Mouse (Mus musculus): Measurements from ENCODE around the gene Scarf2. TPM values are rescaled to one million over a fixed set of nuclear protein-coding genes. Genes with fewer than 3 reads are reported as not detected.
A peak's percentile ranks its signal among the peaks of the same experiment; 100 is the strongest.

The Scarf2 gene
- polyA plus RNA-seq, 1 experiment from 2014 or later: 4.4 TPM

DNA sequence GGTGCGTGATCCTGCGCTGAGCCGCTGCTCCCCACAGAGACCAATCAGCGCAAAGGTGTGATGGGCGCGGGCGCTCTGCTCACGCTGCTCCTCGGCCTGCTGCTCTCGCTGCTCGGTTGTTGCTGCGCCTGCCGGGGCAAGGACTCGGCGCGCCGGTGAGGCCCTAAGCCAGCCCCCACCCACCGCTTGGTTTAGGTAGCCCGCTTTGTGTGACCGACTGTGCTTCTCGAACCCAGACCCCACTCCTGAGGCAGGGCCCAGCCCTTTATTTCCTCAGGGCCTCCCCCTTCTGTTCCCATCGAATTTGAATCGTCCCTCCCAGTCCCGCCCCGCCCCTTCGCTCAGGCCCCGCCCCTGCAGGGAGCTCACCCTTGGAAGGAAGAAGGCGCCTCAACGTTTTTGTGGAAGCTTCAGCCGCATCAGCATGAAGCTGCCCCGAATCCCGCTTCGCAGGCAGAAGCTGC lies 7.4 kb downstream of the Scarf2 start:
- WGBS: 11% methylated on average over 33 of the region's 33 CpGs
- peak; percentile 20 for ATAC-seq

DNA sequence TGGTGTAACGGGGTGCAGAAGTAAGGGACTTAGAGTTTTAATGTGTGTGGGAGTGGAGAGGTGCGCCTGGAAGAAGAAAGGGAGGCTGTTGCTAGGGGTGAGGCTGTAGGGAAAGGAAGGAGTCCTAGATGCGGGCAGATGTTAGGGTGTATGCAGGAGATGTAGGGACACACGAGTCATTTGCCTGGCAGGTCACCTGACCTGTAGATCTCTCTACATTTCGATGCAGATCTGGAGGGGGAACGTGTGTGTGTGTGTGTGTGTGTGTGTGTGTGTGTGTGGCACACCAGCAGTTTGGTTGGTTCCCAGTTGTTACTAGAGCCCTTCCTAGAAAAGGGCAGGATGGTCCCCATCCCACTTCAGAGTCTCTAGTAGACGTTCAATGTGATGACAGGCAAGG lies 7.9 kb downstream of the Scarf2 start:
- no peak for ATAC-seq
- Histone ChIP-seq H3K27ac (ENCODE audit: low read length) (no peak overlapping the region), H3K36me3 (ENCODE audit: control insufficient read depth, insufficient read depth, low read length) (peaks cover 6% of the 10 kb centered on the region; the same call in 1 of the 2 replicates), H3K4me2 (ENCODE audit: low read depth, low read length) (peak overlapping the region; percentile 65), H3K4me3 (ENCODE audit: low read length) (peak overlapping the region; percentile 40; the same call in 1 of the 2 replicates), H3K27me3 (replicated peaks; ENCODE audit: control insufficient read depth, insufficient read depth, low read length) (peaks cover 47% of the 10 kb centered on the region), H3K9ac (ENCODE audit: low read depth, low read length) (no peak overlapping the region), H3K9me3 (ENCODE audit: control insufficient read depth, low read length) (no peaks in the 10 kb centered on the region), H3K4me1 (ENCODE audit: control insufficient read depth, insufficient read depth, low read length) (peaks cover 70% of the 10 kb centered on the region)
- WGBS: 42% methylated on average over 7 of the region's 7 CpGs

More for the DNA sequence above, 7.4 kb downstream of the Scarf2 start:
- H3K9ac ChIP-seq (ENCODE audit: low read depth, low read length): peak overlapping the region; percentile 27; the same call in 1 of the 2 replicates
- H3K27me3 ChIP-seq (replicated peaks; ENCODE audit: control insufficient read depth, insufficient read depth, low read length): peaks cover 51% of the 10 kb centered on the region
- no peak overlapping the region for H3K27ac ChIP-seq (ENCODE audit: low read length)
- H3K4me1 ChIP-seq (ENCODE audit: control insufficient read depth, insufficient read depth, low read length): peaks cover 75% of the 10 kb centered on the region
- H3K9me3 ChIP-seq (ENCODE audit: control insufficient read depth, low read length): no peaks in the 10 kb centered on the region
- peaks cover 6% of the 10 kb centered on the region; the same call in 1 of the 2 replicates for H3K36me3 ChIP-seq (ENCODE audit: control insufficient read depth, insufficient read depth, low read length)
- H3K4me3 ChIP-seq (ENCODE audit: low read length): peak overlapping the region; percentile 40
- peak overlapping the region; percentile 65 for H3K4me2 ChIP-seq (ENCODE audit: low read depth, low read length)

DNA sequence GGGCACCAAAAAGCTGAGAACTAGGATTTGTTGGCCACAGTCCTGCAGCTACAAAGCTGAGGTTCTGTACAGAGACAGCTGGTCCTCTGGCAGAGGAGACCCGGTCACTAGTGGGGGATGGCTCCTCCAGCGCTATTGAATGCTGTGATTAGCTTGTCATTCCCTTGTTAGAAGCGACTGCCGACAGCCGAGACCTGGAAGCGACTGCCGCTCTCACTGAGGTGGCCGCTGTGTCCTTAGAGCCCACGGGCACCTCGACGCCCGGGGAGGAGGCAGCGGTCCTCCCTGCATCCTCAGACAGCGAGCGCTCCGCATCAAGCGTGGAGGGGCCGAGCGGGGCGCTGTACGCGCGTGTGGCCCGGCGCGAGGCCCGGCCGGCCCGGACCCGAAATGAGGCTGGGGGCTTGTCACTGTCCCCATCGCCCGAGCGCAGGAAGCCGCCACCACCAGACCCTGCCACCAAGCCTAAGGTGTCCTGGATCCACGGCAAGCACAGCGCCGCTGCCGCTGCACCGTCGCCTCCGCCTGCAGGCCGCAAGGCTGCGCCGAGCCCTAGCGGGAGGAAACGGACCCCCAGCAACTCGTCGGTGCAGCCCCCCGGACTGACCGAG lies 9.6 kb downstream of the Scarf2 start:
- Histone ChIP-seq H3K27me3 (replicated peaks; ENCODE audit: control insufficient read depth, insufficient read depth, low read length) (peaks cover 43% of the 10 kb centered on the region), H3K9me3 (ENCODE audit: control insufficient read depth, low read length) (no peaks in the 10 kb centered on the region), H3K4me1 (ENCODE audit: control insufficient read depth, insufficient read depth, low read length) (peaks cover 61% of the 10 kb centered on the region)

DNA sequence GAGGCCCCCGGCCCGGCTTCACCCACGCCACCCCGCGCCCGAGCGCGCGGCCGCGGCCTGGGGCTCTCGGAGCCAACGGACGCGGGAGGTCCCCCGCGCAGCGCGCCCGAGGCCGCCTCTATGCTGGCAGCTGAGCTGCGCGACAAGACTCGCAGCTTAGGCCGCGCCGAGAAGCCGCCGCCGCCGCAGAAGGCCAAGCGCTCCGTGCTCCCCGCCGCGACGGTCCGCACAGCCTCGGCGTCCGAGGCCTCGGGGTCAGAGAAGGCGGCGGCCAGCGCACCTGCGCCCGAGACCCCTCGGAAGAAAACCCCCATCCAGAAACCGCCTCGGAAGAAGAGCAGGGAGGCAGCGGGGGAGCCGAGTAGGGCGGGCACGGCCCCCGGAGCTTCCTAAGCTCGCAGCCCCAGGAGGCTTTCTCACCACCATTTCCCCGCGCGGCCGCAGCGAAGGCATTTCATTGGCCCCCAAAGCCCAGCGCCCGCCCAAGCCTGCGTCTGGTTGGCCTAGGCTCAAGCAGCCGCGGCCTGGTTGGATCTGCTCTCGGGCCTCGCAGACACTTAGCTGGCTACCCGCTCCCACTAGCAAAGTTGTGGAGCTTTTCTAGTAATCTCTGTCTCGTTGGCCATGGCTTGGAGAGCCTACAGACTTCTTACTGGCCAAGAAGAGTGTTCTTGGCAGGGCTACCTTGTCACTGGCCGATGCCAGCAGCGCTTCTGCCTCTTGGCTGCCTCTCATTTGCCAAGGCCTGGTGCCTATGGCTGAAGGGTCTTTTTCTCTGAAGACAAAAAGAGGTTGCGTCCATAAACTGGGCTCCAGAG lies 10.3 kb downstream of the Scarf2 start:
- peak overlapping the region; percentile 72 for H3K9ac ChIP-seq (ENCODE audit: low read depth, low read length)
- WGBS: 8% methylated on average over 72 of the region's 73 CpGs
- peaks cover 6% of the 10 kb centered on the region; the same call in 1 of the 2 replicates for H3K36me3 ChIP-seq (ENCODE audit: control insufficient read depth, insufficient read depth, low read length)
- H3K9me3 ChIP-seq (ENCODE audit: control insufficient read depth, low read length): no peaks in the 10 kb centered on the region
- ATAC-seq: peak; percentile 83
- peak overlapping the region; percentile 55 for H3K4me3 ChIP-seq (ENCODE audit: low read length)
- H3K4me2 ChIP-seq (ENCODE audit: low read depth, low read length): peak overlapping the region; percentile 97
- H3K4me1 ChIP-seq (ENCODE audit: control insufficient read depth, insufficient read depth, low read length): peaks cover 57% of the 10 kb centered on the region
- peak overlapping the region; percentile 45; the same call in 1 of the 2 replicates for H3K27ac ChIP-seq (ENCODE audit: low read length)
- H3K27me3 ChIP-seq (replicated peaks; ENCODE audit: control insufficient read depth, insufficient read depth, low read length): peaks cover 37% of the 10 kb centered on the region

More for the DNA sequence above, 9.6 kb downstream of the Scarf2 start:
- Histone ChIP-seq H3K4me3 (ENCODE audit: low read length) (peak overlapping the region; percentile 55), H3K27ac (ENCODE audit: low read length) (no peak overlapping the region), H3K36me3 (ENCODE audit: control insufficient read depth, insufficient read depth, low read length) (peaks cover 6% of the 10 kb centered on the region; the same call in 1 of the 2 replicates), H3K4me2 (ENCODE audit: low read depth, low read length) (peak overlapping the region; percentile 97), H3K9ac (ENCODE audit: low read depth, low read length) (peak overlapping the region; percentile 72)
- 17% methylated on average over 49 of the region's 50 CpGs for WGBS
- no peak for ATAC-seq

DNA sequence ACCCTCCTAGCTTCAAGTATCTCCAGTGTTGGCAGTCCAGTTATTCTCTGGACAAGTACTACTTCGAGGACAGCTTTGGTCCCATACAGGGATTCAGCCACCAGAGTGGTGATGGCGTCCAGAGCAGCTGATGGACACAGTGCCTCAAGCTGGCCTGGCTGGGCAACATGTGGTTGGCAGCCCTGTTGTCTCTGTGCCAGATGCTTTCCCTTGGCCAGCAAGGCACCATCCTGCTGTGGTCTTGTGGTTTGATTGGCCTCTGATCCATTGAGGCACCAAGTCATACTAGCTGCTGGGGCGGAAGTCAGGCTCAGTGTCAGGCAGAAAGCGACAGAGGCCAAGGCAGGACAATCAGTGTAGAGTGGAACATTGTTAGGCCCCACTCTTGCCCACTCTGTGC lies 12.0 kb downstream of the Scarf2 start:
- Histone ChIP-seq H3K9me3 (ENCODE audit: control insufficient read depth, low read length) (no peaks in the 10 kb centered on the region), H3K4me2 (ENCODE audit: low read depth, low read length) (no peak overlapping the region), H3K27me3 (replicated peaks; ENCODE audit: control insufficient read depth, insufficient read depth, low read length) (peaks cover 23% of the 10 kb centered on the region), H3K9ac (ENCODE audit: low read depth, low read length) (no peak overlapping the region), H3K27ac (ENCODE audit: low read length) (peak overlapping the region; percentile 58), H3K4me1 (ENCODE audit: control insufficient read depth, insufficient read depth, low read length) (peaks cover 39% of the 10 kb centered on the region), H3K4me3 (ENCODE audit: low read length) (no peak overlapping the region), H3K36me3 (ENCODE audit: control insufficient read depth, insufficient read depth, low read length) (peaks cover 2% of the 10 kb centered on the region; the same call in 1 of the 2 replicates)
- WGBS: 85% methylated on average over 4 of the region's 4 CpGs
- no peak for ATAC-seq

DNA sequence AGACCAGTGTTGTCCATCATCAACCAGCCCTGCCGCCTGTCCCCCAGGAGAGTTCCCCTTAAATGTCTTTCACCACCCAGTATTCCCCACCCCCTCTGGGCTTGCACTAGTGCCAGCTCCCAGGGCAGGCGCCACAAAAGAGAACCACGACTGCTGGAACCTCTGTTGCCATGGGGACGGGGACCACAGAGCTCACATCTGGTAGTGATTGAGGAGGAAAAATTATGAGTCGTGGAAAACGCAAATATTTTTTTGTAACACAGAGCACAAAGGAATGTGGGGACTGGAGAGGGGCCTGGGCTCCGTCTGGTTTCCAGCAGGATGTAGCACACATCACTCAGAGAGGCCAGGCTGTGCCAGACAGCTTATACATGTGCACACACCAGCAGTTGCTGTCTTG lies 12.6 kb downstream of the Scarf2 start:
- Histone ChIP-seq H3K36me3 (ENCODE audit: control insufficient read depth, insufficient read depth, low read length) (peaks cover 2% of the 10 kb centered on the region; the same call in 1 of the 2 replicates), H3K9ac (ENCODE audit: low read depth, low read length) (no peak overlapping the region), H3K27ac (ENCODE audit: low read length) (0 out of 2 replicates have a peak overlapping the region, but pooled peaks have one; percentile 24), H3K9me3 (ENCODE audit: control insufficient read depth, low read length) (no peaks in the 10 kb centered on the region), H3K4me3 (ENCODE audit: low read length) (no peak overlapping the region), H3K27me3 (replicated peaks; ENCODE audit: control insufficient read depth, insufficient read depth, low read length) (peaks cover 19% of the 10 kb centered on the region), H3K4me1 (ENCODE audit: control insufficient read depth, insufficient read depth, low read length) (peaks cover 34% of the 10 kb centered on the region), H3K4me2 (ENCODE audit: low read depth, low read length) (no peak overlapping the region)
- peak; percentile 21 for ATAC-seq
- WGBS: 18% methylated on average over 7 of the region's 7 CpGs

DNA sequence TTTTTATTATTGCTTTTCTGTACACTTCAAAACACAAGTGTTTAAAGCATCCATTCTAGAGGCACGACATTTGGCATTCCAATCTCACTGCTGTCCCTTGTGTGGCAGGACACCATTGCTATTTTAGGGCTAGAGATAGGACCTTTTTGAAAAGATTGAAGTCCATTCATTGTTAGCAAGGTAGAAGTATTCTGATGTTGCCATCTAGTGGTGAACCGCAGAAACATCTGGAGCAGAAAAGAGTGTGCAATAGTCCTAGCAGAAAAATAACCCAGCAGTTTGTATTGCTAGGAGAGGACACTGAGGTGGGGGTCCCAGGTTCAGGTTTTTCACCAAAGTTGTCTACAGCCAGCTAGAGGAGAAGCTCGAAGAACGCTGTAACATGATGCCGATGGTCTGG lies 15.0 kb downstream of the Scarf2 start:
- no peaks in the 10 kb centered on the region for H3K36me3 ChIP-seq (ENCODE audit: control insufficient read depth, insufficient read depth, low read length)
- H3K27ac ChIP-seq (ENCODE audit: low read length): no peak overlapping the region
- peaks cover 27% of the 10 kb centered on the region for H3K4me1 ChIP-seq (ENCODE audit: control insufficient read depth, insufficient read depth, low read length)
- H3K9me3 ChIP-seq (ENCODE audit: control insufficient read depth, low read length): no peaks in the 10 kb centered on the region
- H3K4me2 ChIP-seq (ENCODE audit: low read depth, low read length): no peak overlapping the region
- 6% methylated on average over 5 of the region's 5 CpGs for WGBS
- no peak overlapping the region for H3K4me3 ChIP-seq (ENCODE audit: low read length)
- ATAC-seq: no peak
- H3K27me3 ChIP-seq (replicated peaks; ENCODE audit: control insufficient read depth, insufficient read depth, low read length): peaks cover 8% of the 10 kb centered on the region
- no peak overlapping the region for H3K9ac ChIP-seq (ENCODE audit: low read depth, low read length)

DNA sequence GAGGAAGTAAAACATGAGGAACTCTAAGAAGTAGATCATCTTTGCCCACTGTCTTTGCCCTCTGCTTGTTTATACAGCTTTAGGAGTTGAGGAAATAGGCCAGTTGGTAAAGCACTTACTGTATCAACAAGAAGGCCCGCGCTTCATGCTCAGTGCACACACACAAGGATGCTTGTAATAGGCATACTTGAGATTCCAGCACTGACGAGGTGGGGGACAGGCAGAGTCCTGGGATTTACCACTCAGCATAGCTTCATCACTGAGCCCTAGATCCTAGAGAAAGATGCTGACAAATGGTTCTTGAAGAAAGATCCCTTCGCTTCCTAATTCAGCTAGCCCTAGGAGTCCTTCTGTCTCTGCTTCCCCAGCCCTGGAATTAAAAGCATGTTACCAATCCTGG lies 16.1 kb downstream of the Scarf2 start:
- H3K27me3 ChIP-seq (replicated peaks; ENCODE audit: control insufficient read depth, insufficient read depth, low read length): peaks cover 5% of the 10 kb centered on the region
- H3K4me1 ChIP-seq (ENCODE audit: control insufficient read depth, insufficient read depth, low read length): peaks cover 19% of the 10 kb centered on the region
- H3K36me3 ChIP-seq (ENCODE audit: control insufficient read depth, insufficient read depth, low read length): no peaks in the 10 kb centered on the region
- ATAC-seq: no peak
- WGBS: 42% methylated on average over 4 of the region's 4 CpGs
- H3K27ac ChIP-seq (ENCODE audit: low read length): no peak overlapping the region
- H3K4me3 ChIP-seq (ENCODE audit: low read length): no peak overlapping the region
- H3K4me2 ChIP-seq (ENCODE audit: low read depth, low read length): no peak overlapping the region
- H3K9me3 ChIP-seq (ENCODE audit: control insufficient read depth, low read length): no peaks in the 10 kb centered on the region
- no peak overlapping the region for H3K9ac ChIP-seq (ENCODE audit: low read depth, low read length)
